Mouse (Mus musculus) hindbrain, embryonic 13.5 days (tissue): ENCODE measurements at regions not wholly inside any gene's neighbourhood (a gene's known extent, or its start where the extent isn't known, plus 50 kb on each side); places are given as distances from the start of the nearest gene placed in this dataset.

Experiments used
- ATAC-seq: fragments of 200-750 bp; cut with Nextera tagmentation; 2 replicates; pipeline ENCODE4 v1.8.0; 2017; ENCODE audit warnings: moderate TSS enrichment; ENCODE audit not compliant: low FRiP score
- H3K27ac ChIP-seq: fragments of 300-500 bp; sonication (generic); 2 replicates; pipeline ENCODE4 v1.5.1; 2015; ENCODE audit warnings: inconsistent platforms, mild to moderate bottlenecking, moderate library complexity
- H3K27me3 ChIP-seq: fragments of 300-500 bp; sonication (generic); 2 replicates; pipeline ENCODE4 v1.6.1; 2015; ENCODE audit warnings: mild to moderate bottlenecking, inconsistent platforms
- H3K36me3 ChIP-seq: fragments of 300-500 bp; sonication (generic); 2 replicates; pipeline ENCODE4 v1.6.1; 2015; ENCODE audit warnings: mild to moderate bottlenecking, inconsistent platforms
- H3K4me1 ChIP-seq: fragments of 300-500 bp; sonication (generic); replicated peaks from 2 replicates; pipeline ENCODE4 v1.6.1; 2015; ENCODE audit warnings: inconsistent platforms
- H3K4me2 ChIP-seq: fragments of 300-500 bp; sonication (generic); 2 replicates; pipeline ENCODE4 v1.6.1; 2015; ENCODE audit warnings: inconsistent platforms, mild to moderate bottlenecking, moderate library complexity
- H3K4me3 ChIP-seq: fragments of 300-500 bp; sonication (generic); 2 replicates; pipeline ENCODE4 v1.5.1; 2015; ENCODE audit warnings: mild to moderate bottlenecking, inconsistent platforms
- H3K9ac ChIP-seq: fragments of 300-500 bp; sonication (generic); 2 replicates; pipeline ENCODE4 v1.6.1; 2015; ENCODE audit warnings: mild to moderate bottlenecking, inconsistent platforms
- H3K9me3 ChIP-seq: fragments of 300-500 bp; sonication (generic); 2 replicates; pipeline ENCODE4 v1.6.1; 2016; ENCODE audit warnings: inconsistent platforms
- WGBS: fragments of 180-500 bp; shearing (Covaris S2); methylation state at CpG from one replicate; pipeline ENCODE4 v1.1.7; 2015; 5-methylcytosine and 5-hydroxymethylcytosine counted together

DNA sequence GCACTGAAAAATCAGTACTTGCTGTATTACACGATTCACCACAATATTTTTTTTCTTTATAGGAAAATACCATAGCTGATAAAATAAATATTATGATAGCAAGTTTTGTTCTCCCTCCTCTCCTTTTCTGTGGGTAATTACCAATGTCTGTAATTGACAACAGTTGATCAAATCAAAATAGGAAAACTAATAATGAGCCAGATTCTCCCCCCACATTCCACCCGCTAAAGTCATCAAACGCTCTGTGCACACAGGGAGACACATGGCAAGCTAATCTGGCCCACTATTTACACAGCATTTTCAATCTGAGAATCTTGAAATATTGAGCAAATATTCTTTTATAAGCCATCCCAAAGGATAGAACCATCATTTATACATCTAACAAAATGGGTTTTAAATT lies 659.2 kb upstream of the Acvr2a start:
- ATAC-seq: no peak
- WGBS: 87% methylated on average over 3 of the region's 3 CpGs
- H3K9ac ChIP-seq: no peak overlapping the region
- H3K9me3 ChIP-seq: no peaks in the 10 kb centered on the region
- H3K4me3 ChIP-seq: no peak overlapping the region
- no peaks in the 10 kb centered on the region for H3K36me3 ChIP-seq
- H3K27ac ChIP-seq: no peak overlapping the region
- no peaks in the 10 kb centered on the region for H3K4me1 ChIP-seq
- no peak overlapping the region for H3K4me2 ChIP-seq
- H3K27me3 ChIP-seq: no peaks in the 10 kb centered on the region

DNA sequence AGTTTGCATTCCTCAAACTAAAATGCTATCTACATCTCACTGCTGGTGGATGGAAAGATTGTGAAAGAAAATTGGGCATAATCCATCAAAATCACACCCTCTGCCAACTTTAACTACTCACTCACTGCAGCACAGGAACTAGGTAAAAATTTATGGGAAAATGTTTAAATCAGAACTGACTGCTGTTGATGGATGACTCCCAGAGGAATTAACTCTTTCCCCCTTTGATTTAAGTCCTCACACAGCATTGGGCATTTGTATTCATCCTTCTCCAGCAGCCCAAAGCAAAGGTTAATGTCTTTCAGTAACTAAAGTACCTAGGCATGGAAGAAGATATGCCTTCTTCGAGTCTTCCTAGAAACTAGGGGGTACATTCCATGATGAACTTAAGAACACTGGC lies 641.3 kb upstream of the Acvr2a start:
- WGBS: 59% methylated on average over 1 of the region's 1 CpGs
- H3K9me3 ChIP-seq: no peaks in the 10 kb centered on the region; the same call in 1 of the 2 replicates
- ATAC-seq: no peak

DNA sequence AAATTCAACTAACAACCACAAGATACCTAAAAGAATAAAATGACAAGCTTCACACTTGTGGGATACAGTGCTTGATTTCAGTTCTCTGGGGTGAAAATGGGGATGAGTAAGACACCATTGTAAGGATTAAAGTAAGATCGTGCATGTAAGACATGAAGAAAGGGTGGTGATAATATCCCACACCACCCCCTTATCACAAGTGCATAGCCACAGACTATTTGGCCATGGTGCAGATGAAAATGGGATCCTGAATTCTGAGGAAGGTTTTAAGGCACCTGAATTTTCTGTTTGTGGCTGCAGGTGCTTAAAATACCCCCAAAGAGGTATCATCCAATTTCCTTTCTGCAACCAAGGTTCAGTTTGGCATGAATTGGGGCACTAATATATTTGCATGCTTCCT lies 627.7 kb upstream of the Acvr2a start:
- no peaks in the 10 kb centered on the region for H3K27me3 ChIP-seq
- ATAC-seq: no peak
- 90% methylated on average over 1 of the region's 1 CpGs for WGBS
- H3K9ac ChIP-seq: no peak overlapping the region
- H3K4me3 ChIP-seq: no peak overlapping the region
- H3K36me3 ChIP-seq: no peaks in the 10 kb centered on the region
- no peak overlapping the region for H3K27ac ChIP-seq
- no peak overlapping the region for H3K4me2 ChIP-seq
- no peaks in the 10 kb centered on the region for H3K9me3 ChIP-seq
- no peaks in the 10 kb centered on the region for H3K4me1 ChIP-seq

More for the DNA sequence above, 641.3 kb upstream of the Acvr2a start:
- no peak overlapping the region for H3K4me2 ChIP-seq
- no peak overlapping the region for H3K27ac ChIP-seq
- H3K27me3 ChIP-seq: no peaks in the 10 kb centered on the region
- no peaks in the 10 kb centered on the region for H3K4me1 ChIP-seq
- H3K36me3 ChIP-seq: no peaks in the 10 kb centered on the region
- H3K4me3 ChIP-seq: no peak overlapping the region
- no peak overlapping the region for H3K9ac ChIP-seq

GRCm38 (mm10) chr2:48186609-48187008 lies 627.3 kb upstream of the Acvr2a start:
- H3K27ac ChIP-seq: no peak overlapping the region
- no peak overlapping the region for H3K4me2 ChIP-seq
- H3K27me3 ChIP-seq: no peaks in the 10 kb centered on the region
- no peaks in the 10 kb centered on the region for H3K9me3 ChIP-seq
- H3K9ac ChIP-seq: no peak overlapping the region
- no peaks in the 10 kb centered on the region for H3K36me3 ChIP-seq
- WGBS: 69% methylated on average over 2 of the region's 2 CpGs
- peak; percentile 63; the same call in 1 of the 2 replicates for ATAC-seq
- no peaks in the 10 kb centered on the region for H3K4me1 ChIP-seq
- H3K4me3 ChIP-seq: no peak overlapping the region

DNA sequence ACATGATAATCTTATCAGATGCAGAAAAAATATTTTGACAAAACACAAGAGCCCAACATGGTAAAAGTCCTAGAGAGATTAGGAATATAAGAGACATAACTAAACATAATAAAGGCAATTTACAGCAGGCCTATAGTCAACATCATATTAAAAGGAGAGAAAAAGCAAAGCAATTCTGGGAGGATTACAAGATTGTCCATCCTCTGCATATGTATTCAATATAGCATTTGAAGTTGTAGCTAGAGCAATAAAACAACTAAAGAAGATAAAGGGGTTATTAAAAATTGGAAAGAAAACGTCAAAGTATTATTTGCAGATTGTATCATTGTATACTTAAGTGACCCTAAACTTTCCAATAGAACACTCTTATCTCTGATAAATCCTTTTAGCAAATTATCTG lies 602.1 kb upstream of the Acvr2a start:
- Histone ChIP-seq H3K27me3 (no peaks in the 10 kb centered on the region), H3K4me1 (no peaks in the 10 kb centered on the region), H3K27ac (no peak overlapping the region), H3K9ac (no peak overlapping the region), H3K4me3 (no peak overlapping the region), H3K9me3 (no peaks in the 10 kb centered on the region), H3K36me3 (no peaks in the 10 kb centered on the region), H3K4me2 (no peak overlapping the region)
- no peak for ATAC-seq
- WGBS: 78% methylated on average over 1 of the region's 1 CpGs

GRCm38 (mm10) chr2:48220771-48221170 lies 593.1 kb upstream of the Acvr2a start:
- H3K4me2 ChIP-seq: no peak overlapping the region

GRCm38 (mm10) chr2:48223084-48223799 lies 590.7 kb upstream of the Acvr2a start:
- Histone ChIP-seq H3K9ac (no peak overlapping the region), H3K27me3 (no peaks in the 10 kb centered on the region), H3K27ac (no peak overlapping the region), H3K4me1 (no peaks in the 10 kb centered on the region), H3K9me3 (no peaks in the 10 kb centered on the region), H3K4me2 (no peak overlapping the region), H3K4me3 (no peak overlapping the region), H3K36me3 (no peaks in the 10 kb centered on the region)
- WGBS: 76% methylated on average over 2 of the region's 2 CpGs
- ATAC-seq: no peak

More at GRCm38 (mm10) chr2:48220771-48221170, 593.1 kb upstream of the Acvr2a start:
- H3K27ac ChIP-seq: no peak overlapping the region
- H3K9me3 ChIP-seq: no peaks in the 10 kb centered on the region
- ATAC-seq: no peak
- no peak overlapping the region for H3K4me3 ChIP-seq
- no peaks in the 10 kb centered on the region for H3K4me1 ChIP-seq
- no peak overlapping the region for H3K9ac ChIP-seq
- no peaks in the 10 kb centered on the region for H3K36me3 ChIP-seq
- no peaks in the 10 kb centered on the region for H3K27me3 ChIP-seq
- WGBS: 96% methylated on average over 3 of the region's 3 CpGs

DNA sequence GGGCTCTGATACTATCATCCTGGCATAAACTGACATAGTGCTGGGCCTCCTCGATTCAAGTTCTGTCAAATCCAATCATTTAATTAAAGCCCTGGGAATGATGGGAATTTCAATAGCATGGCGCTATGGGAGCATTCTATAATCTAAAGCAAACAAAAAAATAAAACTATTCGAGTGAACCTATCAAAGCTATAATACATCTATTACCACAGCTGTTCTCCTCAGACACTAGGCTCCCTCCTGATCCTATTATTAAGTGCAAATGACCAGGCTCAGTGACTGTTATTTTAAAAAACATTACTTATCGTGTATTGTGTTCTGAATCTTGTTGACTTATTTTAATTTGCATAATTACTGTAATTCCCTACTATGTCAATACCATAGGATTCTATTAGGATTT lies 563.7 kb upstream of the Acvr2a start:
- ATAC-seq: no peak
- WGBS: 72% methylated on average over 4 of the region's 4 CpGs
- Histone ChIP-seq H3K4me1 (no peaks in the 10 kb centered on the region), H3K9ac (no peak overlapping the region), H3K27me3 (no peaks in the 10 kb centered on the region), H3K36me3 (no peaks in the 10 kb centered on the region), H3K4me3 (no peak overlapping the region), H3K4me2 (no peak overlapping the region), H3K27ac (no peak overlapping the region), H3K9me3 (no peaks in the 10 kb centered on the region)

- H3K36me3 ChIP-seq: no peaks in the 10 kb centered on the region
- H3K9me3 ChIP-seq: no peaks in the 10 kb centered on the region
- H3K27me3 ChIP-seq: no peaks in the 10 kb centered on the region
- no peak for ATAC-seq
- H3K4me1 ChIP-seq: no peaks in the 10 kb centered on the region
- no peak overlapping the region for H3K9ac ChIP-seq
- H3K4me3 ChIP-seq: no peak overlapping the region
- WGBS: 81% methylated on average over 2 of the region's 2 CpGs
- H3K27ac ChIP-seq: no peak overlapping the region
- no peak overlapping the region for H3K4me2 ChIP-seq
These were observed 553.6 kb upstream of the Acvr2a start for GRCm38 (mm10) chr2:48260299-48260698.
